Mouse (Mus musculus): ENCODE measurements around the gene Ablim2. TPM values are rescaled to one million over a fixed set of nuclear protein-coding genes. Genes with fewer than 3 reads are reported as not detected.

Gene Ablim2
- polyA plus RNA-seq, 1 experiment from 2014 or later = 1.3 TPM

GRCm38 (mm10) chr5:35782648-35783180 lies 25.0 kb downstream of the Ablim2 start:
- H3K36me3 ChIP-seq = no peaks in the 10 kb centered on the region
- H3K27ac ChIP-seq = no peak overlapping the region
- WGBS = 59% methylated on average over 10 of the region's 10 CpGs
- no peaks in the 10 kb centered on the region for H3K27me3 ChIP-seq (ENCODE audit: insufficient read depth, poor library complexity, severe bottlenecking)
- no peak overlapping the region for H3K4me3 ChIP-seq
- peaks cover 22% of the 10 kb centered on the region for H3K4me1 ChIP-seq (replicated peaks)
- H3K9me3 ChIP-seq = no peaks in the 10 kb centered on the region
- no peak for DNase-seq (ENCODE audit: low spot score)

GRCm38 (mm10) chr5:35785853-35786252 lies 28.2 kb downstream of the Ablim2 start:
- H3K36me3 ChIP-seq = no peaks in the 10 kb centered on the region
- WGBS = 72% methylated on average over 7 of the region's 7 CpGs
- peak overlapping the region; percentile 47 for H3K27ac ChIP-seq
- peaks cover 25% of the 10 kb centered on the region for H3K4me1 ChIP-seq (replicated peaks)
- H3K4me3 ChIP-seq = no peak overlapping the region
- H3K9me3 ChIP-seq = no peaks in the 10 kb centered on the region
- H3K27me3 ChIP-seq (ENCODE audit: insufficient read depth, poor library complexity, severe bottlenecking) = no peaks in the 10 kb centered on the region
- no peak for DNase-seq (ENCODE audit: low spot score)

GRCm38 (mm10) chr5:35787847-35788246 lies 30.2 kb downstream of the Ablim2 start:
- DNase-seq (ENCODE audit: low spot score) = no peak
- no peak overlapping the region for H3K4me3 ChIP-seq
- peaks cover 19% of the 10 kb centered on the region; the same call in 1 of the 2 replicates for H3K4me1 ChIP-seq (replicated peaks)
- H3K27me3 ChIP-seq (ENCODE audit: insufficient read depth, poor library complexity, severe bottlenecking) = no peaks in the 10 kb centered on the region
- 90% methylated on average over 12 of the region's 12 CpGs for WGBS
- no peak overlapping the region for H3K27ac ChIP-seq
- H3K36me3 ChIP-seq = no peaks in the 10 kb centered on the region
- no peaks in the 10 kb centered on the region for H3K9me3 ChIP-seq

- Histone ChIP-seq H3K36me3 (no peaks in the 10 kb centered on the region), H3K27ac (no peak overlapping the region), H3K4me3 (no peak overlapping the region), H3K27me3 (ENCODE audit: insufficient read depth, poor library complexity, severe bottlenecking) (no peaks in the 10 kb centered on the region), H3K9me3 (no peaks in the 10 kb centered on the region), H3K4me1 (replicated peaks) (peaks cover 19% of the 10 kb centered on the region; the same call in 1 of the 2 replicates)
- no peak for DNase-seq (ENCODE audit: low spot score)
- WGBS = 84% methylated on average over 6 of the region's 6 CpGs
Measured at GRCm38 (mm10) chr5:35788719-35789118, 31.0 kb downstream of the Ablim2 start.

GRCm38 (mm10) chr5:35789697-35790096 lies 32.0 kb downstream of the Ablim2 start:
- DNase-seq (ENCODE audit: low spot score) = no peak
- WGBS = 86% methylated on average over 3 of the region's 3 CpGs

GRCm38 (mm10) chr5:35790387-35791065 lies 32.8 kb downstream of the Ablim2 start:
- Histone ChIP-seq H3K4me1 (replicated peaks) (peaks cover 22% of the 10 kb centered on the region; the same call in 1 of the 2 replicates), H3K9me3 (no peaks in the 10 kb centered on the region), H3K4me3 (no peak overlapping the region), H3K36me3 (no peaks in the 10 kb centered on the region), H3K27me3 (ENCODE audit: insufficient read depth, poor library complexity, severe bottlenecking) (no peaks in the 10 kb centered on the region), H3K27ac (no peak overlapping the region)
- 55% methylated on average over 10 of the region's 10 CpGs for WGBS
- DNase-seq (ENCODE audit: low spot score) = no peak

More at GRCm38 (mm10) chr5:35789697-35790096, 32.0 kb downstream of the Ablim2 start:
- Histone ChIP-seq H3K9me3 (no peaks in the 10 kb centered on the region), H3K27ac (no peak overlapping the region), H3K4me1 (replicated peaks) (peaks cover 22% of the 10 kb centered on the region; the same call in 1 of the 2 replicates), H3K36me3 (no peaks in the 10 kb centered on the region), H3K4me3 (no peak overlapping the region), H3K27me3 (ENCODE audit: insufficient read depth, poor library complexity, severe bottlenecking) (no peaks in the 10 kb centered on the region)

- DNase-seq (ENCODE audit: low spot score) = no peak
- H3K36me3 ChIP-seq = no peaks in the 10 kb centered on the region
- 83% methylated on average over 4 of the region's 4 CpGs for WGBS
- H3K27me3 ChIP-seq (ENCODE audit: insufficient read depth, poor library complexity, severe bottlenecking) = no peaks in the 10 kb centered on the region
- H3K27ac ChIP-seq = no peak overlapping the region
- no peaks in the 10 kb centered on the region for H3K9me3 ChIP-seq
- H3K4me3 ChIP-seq = no peak overlapping the region
- peaks cover 11% of the 10 kb centered on the region; the same call in 1 of the 2 replicates for H3K4me1 ChIP-seq (replicated peaks)
Measured at GRCm38 (mm10) chr5:35793971-35794370, 36.3 kb downstream of the Ablim2 start.

- 74% methylated on average over 4 of the region's 4 CpGs for WGBS
Measured at GRCm38 (mm10) chr5:35794942-35795341, 37.3 kb downstream of the Ablim2 start.

GRCm38 (mm10) chr5:35795481-35796048 lies 37.9 kb downstream of the Ablim2 start:
- Histone ChIP-seq H3K36me3 (no peaks in the 10 kb centered on the region), H3K4me1 (replicated peaks) (peaks cover 14% of the 10 kb centered on the region), H3K27me3 (ENCODE audit: insufficient read depth, poor library complexity, severe bottlenecking) (no peaks in the 10 kb centered on the region), H3K9me3 (no peaks in the 10 kb centered on the region), H3K4me3 (no peak overlapping the region), H3K27ac (no peak overlapping the region)
- DNase-seq (ENCODE audit: low spot score) = peak; percentile 68
- 68% methylated on average over 7 of the region's 7 CpGs for WGBS

More at GRCm38 (mm10) chr5:35794942-35795341, 37.3 kb downstream of the Ablim2 start:
- Histone ChIP-seq H3K4me1 (replicated peaks) (peaks cover 18% of the 10 kb centered on the region), H3K27ac (no peak overlapping the region), H3K36me3 (no peaks in the 10 kb centered on the region), H3K4me3 (no peak overlapping the region), H3K9me3 (no peaks in the 10 kb centered on the region), H3K27me3 (ENCODE audit: insufficient read depth, poor library complexity, severe bottlenecking) (no peaks in the 10 kb centered on the region)
- DNase-seq (ENCODE audit: low spot score) = no peak

- no peak for DNase-seq (ENCODE audit: low spot score)
- Histone ChIP-seq H3K36me3 (no peaks in the 10 kb centered on the region), H3K4me1 (replicated peaks) (peaks cover 10% of the 10 kb centered on the region; the same call in 1 of the 2 replicates), H3K27ac (no peak overlapping the region), H3K4me3 (no peak overlapping the region), H3K27me3 (ENCODE audit: insufficient read depth, poor library complexity, severe bottlenecking) (no peaks in the 10 kb centered on the region), H3K9me3 (no peaks in the 10 kb centered on the region)
- 73% methylated on average over 5 of the region's 5 CpGs for WGBS
Measured at GRCm38 (mm10) chr5:35796136-35796535, 38.5 kb downstream of the Ablim2 start.

GRCm38 (mm10) chr5:35799090-35799489 lies 41.4 kb downstream of the Ablim2 start:
- no peaks in the 10 kb centered on the region for H3K9me3 ChIP-seq
- WGBS = 50% methylated on average over 5 of the region's 5 CpGs
- no peak for DNase-seq (ENCODE audit: low spot score)
- H3K36me3 ChIP-seq = no peaks in the 10 kb centered on the region
- no peak overlapping the region for H3K27ac ChIP-seq
- H3K4me3 ChIP-seq = no peak overlapping the region
- no peaks in the 10 kb centered on the region for H3K27me3 ChIP-seq (ENCODE audit: insufficient read depth, poor library complexity, severe bottlenecking)
- peaks cover 10% of the 10 kb centered on the region; the same call in 1 of the 2 replicates for H3K4me1 ChIP-seq (replicated peaks)

GRCm38 (mm10) chr5:35803416-35803815 lies 45.7 kb downstream of the Ablim2 start:
- Histone ChIP-seq H3K27me3 (ENCODE audit: insufficient read depth, poor library complexity, severe bottlenecking) (no peaks in the 10 kb centered on the region), H3K4me3 (no peak overlapping the region), H3K36me3 (no peaks in the 10 kb centered on the region), H3K9me3 (no peaks in the 10 kb centered on the region), H3K27ac (no peak overlapping the region), H3K4me1 (replicated peaks) (peaks cover 7% of the 10 kb centered on the region; the same call in 1 of the 2 replicates)
- WGBS = 86% methylated on average over 5 of the region's 5 CpGs
- DNase-seq (ENCODE audit: low spot score) = no peak

- Histone ChIP-seq H3K4me3 (no peak overlapping the region), H3K27me3 (ENCODE audit: insufficient read depth, poor library complexity, severe bottlenecking) (no peaks in the 10 kb centered on the region), H3K36me3 (no peaks in the 10 kb centered on the region), H3K4me1 (replicated peaks) (no peaks in the 10 kb centered on the region; the same call in 1 of the 2 replicates), H3K9me3 (no peaks in the 10 kb centered on the region), H3K27ac (no peak overlapping the region)
- no peak for DNase-seq (ENCODE audit: low spot score)
- WGBS = 93% methylated on average over 4 of the region's 4 CpGs
Measured at GRCm38 (mm10) chr5:35804685-35805084, 47.0 kb downstream of the Ablim2 start.
